Mouse (Mus musculus): Measurements from ENCODE around the gene Abcc2. TPM values are rescaled to one million over a fixed set of nuclear protein-coding genes. Genes with fewer than 3 reads are reported as not detected.

The Abcc2 gene
- not detected for total RNA-seq (2021)

DNA sequence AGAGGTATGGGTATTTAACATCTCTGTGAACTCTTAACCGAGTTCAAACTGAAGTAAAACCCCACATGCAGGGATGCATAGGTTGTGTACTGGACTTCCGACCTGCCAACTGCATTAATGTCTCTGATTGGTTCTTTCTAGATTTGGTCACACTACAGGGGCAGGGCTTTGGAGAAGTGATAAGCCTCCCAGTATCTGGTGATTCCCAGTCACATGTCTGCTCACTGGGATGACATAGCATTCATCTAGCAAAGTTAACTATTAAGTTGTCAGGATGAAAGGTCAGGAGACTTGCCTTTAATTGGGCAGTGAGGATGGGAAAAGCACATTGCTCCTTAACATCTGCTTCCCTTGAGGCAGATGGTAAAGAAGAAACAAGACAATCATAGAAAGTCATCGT lies at the start of gene Abcc2:
Abcc2 (plus strand) TSS at position 213 of the 400 bp plus-strand sequence.
- intact Hi-C loops (cut with DNase I), result no loop called here
- DNase-seq, result no peak

DNA sequence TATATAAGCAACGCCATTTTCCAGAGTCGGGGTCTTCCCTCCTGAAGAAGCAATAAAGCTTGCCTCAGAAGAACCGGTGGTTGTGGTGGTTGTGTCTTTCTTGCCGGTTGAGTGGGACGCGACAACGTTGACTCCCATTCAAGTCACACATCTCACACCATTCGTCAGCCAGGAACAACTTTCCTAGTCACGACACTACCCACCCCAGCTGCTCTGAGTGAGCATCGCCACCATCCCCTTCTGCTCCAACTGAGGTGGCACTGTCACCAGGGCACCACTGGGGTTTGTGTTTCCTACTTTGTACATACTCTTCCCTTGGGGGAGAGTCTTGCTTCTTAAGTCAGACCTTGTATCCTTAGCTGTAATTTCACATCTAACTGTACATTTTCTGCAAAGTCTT lies 43.6 kb upstream of the Abcc2 start:
- DNase-seq, result no peak
- intact Hi-C loops (cut with DNase I), result no loop called here

DNA sequence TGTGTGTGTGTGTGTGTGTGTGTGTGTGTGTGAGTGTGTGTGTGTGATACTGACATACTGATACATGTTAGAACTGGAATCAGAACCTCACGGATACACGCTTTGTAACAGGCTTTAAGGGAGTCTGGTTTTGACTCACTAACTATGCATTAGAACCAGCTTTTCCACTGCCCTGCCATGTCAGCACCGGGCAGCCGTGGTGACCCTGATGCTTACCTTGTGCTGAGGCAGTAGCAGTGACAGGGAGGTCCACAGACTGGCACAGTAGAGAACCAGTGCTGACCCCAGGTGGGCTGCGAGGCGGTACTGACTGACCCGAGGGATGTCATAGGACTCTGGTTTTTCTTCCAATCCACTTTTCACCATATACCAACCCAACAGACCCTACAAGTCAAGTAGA lies 38.6 kb upstream of the Abcc2 start:
- intact Hi-C loops (cut with DNase I), result no loop called here
- DNase-seq, result no peak

DNA sequence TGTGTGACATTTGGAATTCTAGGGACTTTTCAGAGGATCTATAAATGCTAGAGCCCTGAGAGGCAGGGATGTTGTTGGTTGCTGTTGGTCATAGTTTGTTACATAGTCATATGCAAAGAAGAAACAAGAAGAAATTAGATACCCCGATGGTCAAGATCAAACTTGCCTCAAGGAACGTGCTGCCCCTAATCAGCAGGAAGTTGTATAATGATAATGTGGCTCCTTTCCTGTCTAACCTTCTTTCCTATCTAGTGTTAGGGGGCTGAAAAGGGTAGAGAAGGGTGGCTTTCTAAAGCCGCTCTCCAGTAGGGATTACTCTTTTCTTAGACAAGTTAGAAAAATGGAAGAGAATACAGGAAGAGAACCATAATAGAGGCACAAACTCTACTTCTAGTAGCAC lies 36.3 kb upstream of the Abcc2 start:
- no peak for DNase-seq
- intact Hi-C loops (cut with DNase I), result no loop called here

DNA sequence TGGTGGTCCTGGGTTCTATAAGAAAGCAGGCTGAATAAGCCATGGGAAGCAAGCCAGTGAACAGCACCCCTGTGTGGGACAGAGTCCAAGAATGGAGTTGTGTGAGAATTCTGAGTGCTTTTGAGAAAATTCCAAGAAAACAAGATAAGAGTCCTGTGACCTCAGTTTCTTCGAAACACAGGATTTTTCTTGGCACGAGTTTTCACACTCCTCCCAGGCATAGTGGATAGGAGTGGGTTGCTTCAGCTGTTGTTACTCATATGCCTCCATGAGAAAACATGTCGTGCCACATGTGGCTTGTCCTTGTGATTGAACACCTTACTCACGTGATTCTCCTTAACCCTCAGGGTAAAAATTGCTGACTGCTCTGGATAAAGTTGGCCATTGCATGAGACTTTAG lies 34.1 kb upstream of the Abcc2 start:
- DNase-seq, result no peak

DNA sequence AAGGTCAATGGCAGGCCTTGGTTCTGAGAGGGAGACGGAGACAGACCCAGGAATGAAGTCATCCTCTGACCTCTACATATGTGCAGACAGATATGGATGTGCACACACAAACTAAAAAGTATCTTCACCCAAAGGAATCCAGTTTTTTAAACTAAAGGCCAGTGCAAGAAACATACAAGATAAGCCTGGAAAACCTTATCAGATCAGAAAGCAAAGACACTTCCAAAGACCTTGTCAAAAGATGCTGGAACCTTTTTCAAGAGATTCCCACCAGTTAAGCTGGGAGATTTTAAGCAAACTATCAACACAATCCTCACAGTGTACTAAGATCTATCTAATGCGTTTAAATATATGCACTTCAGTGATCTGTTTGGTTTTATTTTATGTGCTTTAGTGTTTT lies 32.0 kb upstream of the Abcc2 start:
- intact Hi-C loops (cut with DNase I), result loop anchor here (5.0 kb wide), 1 partner anchor 182 kb away; no protein-coding TSS in a partner anchor
- DNase-seq, result no peak

More for the DNA sequence above, 34.1 kb upstream of the Abcc2 start:
- intact Hi-C loops (cut with DNase I), result no loop called here

DNA sequence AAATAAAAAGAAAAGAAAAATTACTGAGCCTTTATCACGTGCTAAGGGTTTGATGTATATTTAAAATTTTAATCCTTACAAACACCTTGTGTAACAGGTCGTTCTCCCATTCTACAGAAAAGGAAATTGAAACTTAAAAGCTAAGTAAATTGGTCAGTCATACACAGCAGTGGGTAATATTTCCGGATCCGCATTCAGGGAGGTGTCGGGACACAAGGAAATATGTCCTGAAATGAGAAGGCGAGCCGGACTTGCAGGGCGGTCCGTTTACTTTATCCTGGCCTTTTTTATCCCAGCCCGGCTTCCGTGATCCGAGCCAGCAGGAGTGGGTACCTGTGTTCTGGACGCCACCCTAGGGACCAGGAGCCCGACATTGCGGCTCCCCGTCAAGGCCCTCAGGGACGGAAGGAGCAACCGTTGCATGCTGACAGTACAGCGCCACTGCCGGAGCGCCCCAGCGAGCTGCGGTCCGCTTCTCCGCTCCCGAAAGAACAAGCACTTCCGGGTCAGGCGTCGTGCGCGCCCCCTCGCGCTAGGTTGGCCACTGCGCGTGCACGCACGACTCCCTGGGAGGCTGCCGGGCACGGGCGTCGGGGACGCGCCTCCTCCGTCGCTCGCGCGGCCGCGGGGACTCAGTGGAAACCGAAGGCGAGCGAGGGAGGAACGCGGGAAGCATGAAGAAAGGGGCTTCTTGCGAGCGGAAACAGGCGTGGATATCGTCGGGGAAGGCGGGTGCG lies 29.3 kb upstream of the Abcc2 start, which contains the start of the genes Cutc and Cox15:
Cutc (plus strand) TSS at position 508 of the 737 bp plus-strand sequence.
Cox15 (minus strand) TSS at position 512 of the 737 bp plus-strand sequence.
- intact Hi-C loops (cut with DNase I), result loop anchor here (2.0 to 5.0 kb wide), 3 partner anchors 62 to 180 kb away; no protein-coding TSS in a partner anchor
- peak; percentile 98 to 99 for DNase-seq

DNA sequence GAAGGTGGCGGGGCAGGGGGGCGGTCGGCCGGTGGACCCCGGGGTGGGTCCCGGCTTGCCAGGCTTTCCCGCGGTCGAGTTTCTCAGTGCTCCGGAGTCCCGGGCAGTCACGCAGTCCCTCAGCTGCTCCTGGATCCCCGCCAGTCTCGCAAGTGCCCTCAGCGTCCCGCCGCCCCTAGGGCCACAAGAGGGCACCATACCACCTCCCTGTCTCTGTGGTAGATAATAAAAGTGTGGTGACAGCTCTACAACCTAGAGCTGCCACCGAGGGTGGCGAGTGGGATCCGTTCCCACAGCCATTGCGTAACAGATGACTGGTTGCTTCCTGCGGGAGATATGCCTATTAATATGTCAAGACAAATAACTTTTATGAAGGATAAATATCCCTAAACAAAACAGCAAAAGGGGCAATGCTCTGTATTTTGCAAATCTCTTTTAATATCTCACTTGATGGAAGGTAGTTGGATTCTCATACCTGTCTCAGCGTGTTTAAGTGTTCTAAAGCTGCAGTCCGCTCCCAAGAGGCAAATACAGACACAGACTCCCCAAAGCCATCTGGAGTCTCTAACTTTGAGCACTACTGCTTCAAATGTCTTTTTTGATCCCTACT lies 28.7 kb upstream of the Abcc2 start:
- peak; percentile 93 for DNase-seq
- intact Hi-C loops (cut with DNase I), result loop anchor here (2.0 to 5.0 kb wide), 3 partner anchors 63 to 179 kb away; no protein-coding TSS in a partner anchor

DNA sequence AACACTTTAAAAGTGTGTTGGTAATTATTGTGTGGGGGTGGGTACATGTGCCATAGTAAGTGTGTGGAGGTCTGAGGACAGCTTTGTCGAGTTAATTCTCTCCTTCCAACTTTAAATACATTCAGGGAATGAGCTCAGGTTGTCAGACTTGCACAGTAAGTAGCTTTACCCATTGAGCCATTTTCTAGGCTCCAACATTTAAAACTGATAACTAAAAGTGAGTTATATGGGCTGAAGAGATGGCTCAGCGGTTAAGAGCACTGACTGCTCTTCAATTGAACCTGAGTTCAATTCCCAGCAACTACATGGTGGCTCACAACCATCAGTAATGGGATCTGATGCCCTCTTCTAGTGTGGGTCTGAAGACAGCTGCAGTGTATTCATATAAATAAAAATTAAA lies 27.8 kb upstream of the Abcc2 start:
- intact Hi-C loops (cut with DNase I), result loop anchor here (5.0 kb wide), 1 partner anchor 178 kb away; no protein-coding TSS in a partner anchor
- no peak for DNase-seq

DNA sequence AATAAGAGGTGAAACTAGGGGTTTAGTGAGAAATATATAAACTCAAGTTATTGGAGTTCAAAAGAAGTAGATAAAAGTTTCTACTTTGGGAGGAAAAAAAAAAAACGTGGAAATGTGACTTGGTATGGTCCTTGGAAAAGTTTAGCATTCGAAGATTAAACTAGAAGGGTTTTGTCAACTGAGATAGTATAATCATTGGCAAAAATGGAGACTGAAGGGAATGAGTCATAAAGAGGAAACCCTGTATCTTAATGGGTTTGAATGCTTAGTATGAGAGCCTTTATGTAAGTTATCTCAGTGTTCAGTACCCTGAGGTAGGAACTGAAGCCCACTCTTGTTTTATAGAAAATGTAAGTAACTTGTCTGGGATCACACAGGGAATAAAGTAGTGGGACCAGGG lies 27.1 kb upstream of the Abcc2 start:
- intact Hi-C loops (cut with DNase I), result loop anchor here (5.0 kb wide), 1 partner anchor 177 kb away; no protein-coding TSS in a partner anchor

DNA sequence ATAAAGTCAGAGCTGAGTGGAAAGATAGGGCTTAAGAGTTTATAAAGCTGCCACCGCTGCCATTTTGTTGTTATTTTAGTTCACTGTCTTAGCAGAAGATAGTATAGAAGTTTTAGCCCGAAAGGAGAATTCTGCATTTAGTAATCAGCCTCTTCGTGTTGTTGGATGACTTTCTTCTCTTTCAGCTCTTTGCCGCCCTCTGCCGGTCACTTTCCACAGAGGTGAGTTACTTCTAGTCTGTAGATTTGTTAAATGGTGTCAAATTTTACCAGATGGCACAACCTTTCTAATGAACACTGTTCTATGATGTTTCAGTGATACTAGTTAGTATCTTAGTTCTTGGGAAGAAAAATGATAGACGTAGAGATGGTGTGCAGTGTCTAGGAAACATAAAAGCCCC lies 21.5 kb upstream of the Abcc2 start:
- peak; percentile 73 to 86 for DNase-seq
- intact Hi-C loops (cut with DNase I), result loop anchor here (2.0 kb wide), 1 partner anchor 130 kb away; no protein-coding TSS in a partner anchor

More for the DNA sequence above, 27.1 kb upstream of the Abcc2 start:
- no peak for DNase-seq

DNA sequence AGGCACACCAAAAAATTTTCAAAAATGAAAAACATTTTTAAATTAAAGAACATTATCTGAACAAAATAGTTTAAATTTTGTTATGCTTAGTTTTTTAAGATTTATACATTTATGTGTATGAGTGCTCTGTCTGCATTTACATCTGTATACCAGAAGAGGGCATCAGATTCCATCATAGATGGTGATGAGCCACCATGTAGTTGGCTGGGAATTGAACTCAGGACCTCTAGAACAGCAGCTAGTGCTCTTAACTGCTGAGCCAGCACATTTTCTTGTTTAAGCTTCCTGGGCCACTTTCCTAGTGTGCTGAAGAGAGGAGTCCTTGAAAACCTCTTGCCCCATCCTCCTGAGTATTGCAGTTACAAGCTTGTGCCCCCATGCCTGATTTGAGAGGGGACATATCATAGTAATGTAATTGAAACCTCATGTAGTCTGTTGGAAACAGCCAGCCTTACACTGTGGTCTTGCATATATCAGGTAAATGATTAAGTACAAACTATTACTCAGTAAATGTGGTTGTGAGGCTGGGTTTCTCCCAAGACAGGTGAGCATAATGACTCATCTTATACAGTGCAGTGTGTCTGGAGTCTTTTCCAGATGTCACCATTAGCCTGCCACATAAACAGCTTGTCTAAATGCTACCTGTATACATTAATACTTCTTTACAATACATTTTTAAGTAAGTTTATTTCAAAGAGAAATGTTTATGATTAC lies 20.3 kb upstream of the Abcc2 start:
- no peak for DNase-seq
- intact Hi-C loops (cut with DNase I), result loop anchor here (2.0 kb wide), 1 partner anchor 131 kb away; no protein-coding TSS in a partner anchor

DNA sequence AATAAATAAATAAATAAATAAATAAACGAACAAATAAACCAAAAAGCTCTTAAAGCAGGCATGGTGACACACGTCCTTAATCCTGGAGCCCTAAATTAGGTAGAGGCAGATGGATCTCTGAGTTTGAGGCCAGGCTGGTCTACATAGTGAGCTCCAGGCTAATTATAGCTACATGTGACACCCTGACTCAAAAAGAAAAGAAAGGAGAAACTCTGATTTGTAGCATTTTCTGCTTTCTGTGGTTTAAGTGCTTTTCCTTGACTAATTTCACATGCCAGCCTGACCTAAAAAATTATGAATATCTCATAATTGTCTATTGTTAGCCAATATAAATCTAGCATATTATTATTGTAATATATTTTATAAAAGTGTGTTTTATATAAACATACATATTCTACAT lies 19.6 kb upstream of the Abcc2 start:
- intact Hi-C loops (cut with DNase I), result no loop called here

DNA sequence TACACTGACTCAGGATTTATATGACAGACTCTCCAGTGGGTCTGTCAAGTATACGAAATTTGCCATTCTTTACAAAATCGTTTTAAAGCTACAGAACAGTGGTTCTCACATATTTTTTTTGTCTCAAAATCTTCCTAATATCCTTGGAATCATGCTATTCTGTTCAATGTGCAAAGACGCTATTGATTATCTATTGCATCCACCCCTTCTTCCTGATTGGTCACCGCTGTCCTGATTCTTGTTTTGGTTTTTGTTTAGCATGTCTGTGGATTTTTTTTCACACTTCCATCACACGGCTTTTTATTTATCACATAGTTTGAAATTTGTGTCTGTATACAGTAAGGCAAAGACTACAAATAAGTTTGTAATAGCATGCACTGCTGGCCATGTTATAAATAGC lies 15.5 kb upstream of the Abcc2 start:
- intact Hi-C loops (cut with DNase I), result no loop called here

More for the DNA sequence above, 19.6 kb upstream of the Abcc2 start:
- no peak for DNase-seq

DNA sequence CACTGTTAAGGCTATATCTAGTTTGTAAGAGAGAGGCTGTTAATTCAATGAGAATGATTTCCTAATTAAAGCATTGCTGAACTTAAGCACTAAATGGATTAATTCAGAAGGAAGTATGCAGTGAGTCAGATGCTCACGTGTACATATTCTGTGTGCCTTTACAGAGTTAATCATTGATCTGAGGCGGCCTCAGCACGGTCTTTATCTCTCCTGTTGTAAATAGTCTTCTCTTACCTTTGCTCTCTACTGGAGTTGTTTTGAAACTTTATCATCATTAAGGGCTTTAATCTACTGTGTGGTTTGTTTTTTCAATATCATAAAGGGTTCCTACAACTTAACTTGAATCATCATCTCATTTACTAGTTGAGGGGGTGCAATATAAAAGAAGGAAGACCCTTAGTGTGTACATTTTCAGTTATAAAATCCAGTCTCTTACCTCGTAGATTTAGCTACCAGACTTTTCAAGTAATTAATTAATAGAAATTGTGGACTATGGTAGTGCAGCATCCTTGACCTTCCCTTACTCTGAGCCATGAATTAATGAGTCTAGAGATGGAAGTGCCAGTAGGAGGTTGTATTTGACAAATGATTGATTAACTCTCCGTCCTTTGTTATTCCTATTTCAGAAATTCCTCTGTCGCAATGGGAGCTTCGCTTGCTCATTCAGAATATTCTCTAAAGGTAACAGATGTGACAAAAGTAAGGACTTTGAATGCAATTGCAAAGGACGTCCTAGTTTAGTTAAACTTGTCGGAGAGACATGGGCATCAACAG lies 14.3 kb upstream of the Abcc2 start:
- intact Hi-C loops (cut with DNase I), result no loop called here
- no peak for DNase-seq

More for the DNA sequence above, 15.5 kb upstream of the Abcc2 start:
- DNase-seq, result no peak

DNA sequence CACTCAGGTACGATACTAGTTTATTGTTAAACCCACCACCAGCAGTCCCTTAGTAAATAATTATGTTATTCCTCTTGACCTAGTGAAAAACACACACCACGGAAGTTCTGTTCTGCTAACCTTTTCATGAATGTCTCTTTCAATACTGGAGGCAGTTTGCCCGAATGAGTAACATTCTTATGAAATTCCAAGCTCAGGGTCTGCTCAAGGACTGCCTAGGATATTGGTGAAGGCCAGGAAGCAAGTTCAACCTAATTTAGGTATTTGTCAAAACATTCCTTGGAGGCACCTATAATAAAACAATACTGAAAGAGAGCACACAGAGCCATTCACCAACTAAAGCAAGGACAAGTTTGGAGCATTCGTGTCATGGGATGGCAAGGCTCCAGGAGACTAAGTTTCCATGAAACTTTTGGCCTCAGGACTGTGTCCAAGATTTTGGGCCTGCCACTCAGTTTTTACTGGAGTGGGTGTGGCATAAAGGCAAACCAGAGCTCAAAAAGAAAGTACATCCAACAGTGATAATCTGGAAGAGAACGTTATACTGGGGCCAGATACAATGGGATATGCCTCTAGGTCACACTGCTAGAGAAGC lies 12.5 kb upstream of the Abcc2 start:
- DNase-seq, result no peak
- intact Hi-C loops (cut with DNase I), result no loop called here

DNA sequence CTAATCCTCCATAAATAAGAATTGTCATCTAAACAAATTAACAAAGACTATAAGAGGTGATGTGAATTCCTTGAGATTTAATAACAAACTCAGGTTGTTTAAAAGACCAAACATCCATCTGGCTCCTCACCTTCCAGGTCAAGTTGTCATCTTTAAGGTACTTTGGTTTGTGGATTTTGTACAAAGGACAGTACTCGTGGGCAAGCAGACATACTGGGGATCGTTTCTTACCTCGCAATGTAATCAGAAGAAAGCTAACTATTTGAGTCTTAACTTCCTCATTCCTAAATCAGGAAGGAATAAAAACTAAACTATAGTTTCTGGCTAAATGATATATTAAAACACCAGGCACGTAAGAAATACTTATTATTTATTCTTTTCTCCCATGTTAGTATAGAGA lies 11.4 kb upstream of the Abcc2 start:
- DNase-seq, result no peak
- intact Hi-C loops (cut with DNase I), result no loop called here

DNA sequence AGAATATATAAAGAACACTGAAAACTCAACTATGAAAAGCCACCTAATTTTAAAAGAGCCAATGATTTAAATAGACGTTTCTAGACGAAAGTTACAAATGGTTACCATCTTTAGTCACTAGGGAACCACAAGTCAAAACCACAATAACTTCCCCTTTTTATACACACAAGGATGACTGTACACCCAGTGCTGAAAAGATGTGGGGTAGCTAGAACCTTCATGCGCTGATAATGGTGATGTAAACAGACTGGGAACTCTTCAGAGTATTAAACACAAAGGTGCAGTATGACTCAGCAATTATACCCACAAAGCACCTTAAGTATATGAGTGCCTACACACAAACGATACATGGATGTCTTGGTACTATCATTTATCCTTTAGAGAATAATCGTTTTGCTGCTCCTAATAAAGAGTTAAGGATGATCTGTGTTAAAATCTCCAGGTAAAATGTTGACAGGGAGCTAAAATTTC lies 10.5 kb upstream of the Abcc2 start:
- intact Hi-C loops (cut with DNase I), result no loop called here
- DNase-seq, result no peak

DNA sequence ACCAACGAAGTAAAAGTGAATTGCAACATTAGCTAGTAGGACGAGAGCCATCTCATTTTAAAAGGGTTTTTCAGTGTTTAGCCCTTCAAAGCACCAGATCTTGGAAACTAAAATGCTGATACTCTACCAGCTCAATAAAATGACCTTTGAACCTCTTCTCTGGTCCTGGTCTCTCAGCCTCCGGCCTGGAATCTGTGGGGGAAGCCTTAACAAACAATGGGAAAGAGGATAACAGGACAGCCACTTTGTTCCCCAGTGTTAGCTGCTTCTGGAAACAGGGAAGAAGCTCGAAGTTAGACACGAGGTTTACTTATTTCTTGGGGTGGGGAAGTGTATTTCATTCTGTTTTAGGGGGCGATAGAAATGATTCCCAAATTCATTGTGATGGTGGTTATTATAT lies 9.7 kb upstream of the Abcc2 start:
- DNase-seq, result no peak
- intact Hi-C loops (cut with DNase I), result no loop called here

DNA sequence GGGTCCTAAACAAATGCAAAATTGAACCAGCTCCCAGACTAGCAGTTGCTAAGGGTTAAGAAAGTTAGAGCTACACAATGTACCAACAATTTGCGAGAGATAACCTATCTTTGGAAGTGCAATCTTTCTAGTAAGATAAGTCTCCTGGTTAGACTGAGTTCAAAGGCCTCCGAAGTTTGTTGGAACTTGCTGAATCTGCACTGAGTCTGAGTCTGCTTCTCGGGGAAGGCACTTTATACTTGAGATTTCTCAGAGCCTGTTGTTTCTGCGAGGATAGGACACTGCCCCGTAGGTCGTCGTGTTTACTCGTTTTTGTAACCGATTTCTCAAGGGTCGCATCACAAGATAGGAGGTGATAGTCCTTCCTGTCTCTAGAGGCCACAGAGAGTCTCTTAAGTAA lies 6.6 kb upstream of the Abcc2 start:
- intact Hi-C loops (cut with DNase I), result no loop called here
- no peak for DNase-seq
